Mouse (Mus musculus) cerebellum, adult 2 months (tissue): ENCODE measurements around the gene Tsnax.

Source experiments
- CTCF ChIP-seq: fragments of 200-500 bp; IDR thresholded peaks from 2 replicates; pipeline ENCODE4 v1.5.1; 2011; ENCODE audit warnings: low read depth, mild to moderate bottlenecking, control low read depth, low read length, moderate library complexity, borderline replicate concordance; ENCODE audit not compliant: insufficient read depth
- POLR2A ChIP-seq: fragments of 200-500 bp; IDR thresholded peaks from 2 replicates; pipeline ENCODE4 v1.6.1; 2011; ENCODE audit warnings: low read length, control low read depth, borderline replicate concordance; ENCODE audit not compliant: insufficient read depth

- TF ChIP-seq CTCF (no peak), POLR2A (no peak)
Measured at GRCm38 (mm10) chr8:125083746-125084145, 70.9 kb downstream of the Tsnax start.
